Comparison of ENCODE assay signal across 24 mouse cellular contexts in the genomic region with DNA sequence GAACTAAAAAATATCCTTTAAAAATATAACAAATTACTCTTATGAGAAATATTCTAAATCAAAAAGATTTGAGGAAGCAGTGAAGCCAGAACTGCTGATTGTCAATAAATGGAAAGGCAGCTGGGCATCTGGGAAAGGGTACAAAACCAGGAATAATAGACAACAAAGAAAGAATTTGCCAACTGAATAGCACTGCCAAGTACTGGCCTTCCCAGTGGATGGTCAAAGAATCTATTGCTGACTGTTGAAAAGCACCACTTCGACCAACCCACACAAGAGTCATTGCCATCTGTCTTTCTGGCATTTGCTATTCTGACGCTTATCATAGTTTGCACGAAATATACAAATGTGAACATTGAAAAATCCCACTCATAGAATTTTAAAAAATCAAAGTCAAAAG.
DNase-seq lines count a peak whose midpoint lies in the region; ATAC-seq and TF ChIP-seq lines count a peak whose summit lies in the region.
"Had no signal": no experiment of that assay in that cellular context is flagged by ENCODE, and none has a peak within 500 bp of the region (broad histone marks: within the 10 kb centered on the region; RNA-seq: fewer than 3 reads in every experiment).

No protein-coding gene starts in this region.

- 82% methylated on average over 3 of the region's 3 CpGs for WGBS in midbrain, embryonic 14.5 days
- WGBS in midbrain, embryonic 16.5 days, result 82% methylated on average over 3 of the region's 3 CpGs
- WGBS in liver, embryonic 12.5 days (ENCODE audit: insufficient replicate concordance), result 68% methylated on average over 3 of the region's 3 CpGs

- H3K27ac ChIP-seq in midbrain, embryonic 14.5 days (replicated peaks; ENCODE audit: low read depth, low read length), result no peak overlapping the region
- no peak overlapping the region for H3K27ac ChIP-seq in midbrain, embryonic 16.5 days (ENCODE audit: low read length)
- H3K27ac ChIP-seq in layer of hippocampus, adult 2 months, result no peak overlapping the region
- no peak overlapping the region for H3K27ac ChIP-seq in liver, embryonic 12.5 days
- H3K27ac ChIP-seq: forebrain, embryonic 10.5 days; heart, embryonic 13.5 days; macrophage; midbrain, embryonic 10.5 days had no signal

- H3K9ac ChIP-seq in midbrain, embryonic 14.5 days (replicated peaks; ENCODE audit: low read length), result no peak overlapping the region
- H3K9ac ChIP-seq in midbrain, embryonic 16.5 days (ENCODE audit: low read depth, low read length), result no peak overlapping the region
- H3K9ac ChIP-seq in liver, embryonic 12.5 days, result no peak overlapping the region
- H3K9ac ChIP-seq: heart, embryonic 13.5 days; liver, postnatal 0 days had no signal

- no peaks in the 10 kb centered on the region for H3K9me3 ChIP-seq in midbrain, embryonic 14.5 days (ENCODE audit: control insufficient read depth, low read length)
- H3K9me3 ChIP-seq in midbrain, embryonic 16.5 days (replicated peaks; ENCODE audit: control insufficient read depth, low read length, poor library complexity, severe bottlenecking), result no peaks in the 10 kb centered on the region
- no peaks in the 10 kb centered on the region for H3K9me3 ChIP-seq in liver, embryonic 12.5 days (replicated peaks)
- H3K9me3 ChIP-seq: forebrain, embryonic 10.5 days; heart, embryonic 13.5 days; midbrain, embryonic 10.5 days had no signal

- H3K4me1 ChIP-seq in midbrain, embryonic 14.5 days (ENCODE audit: control insufficient read depth, insufficient read depth, low read length), result no peaks in the 10 kb centered on the region
- no peaks in the 10 kb centered on the region for H3K4me1 ChIP-seq in midbrain, embryonic 16.5 days (ENCODE audit: control insufficient read depth, insufficient read depth, low read length)
- H3K4me1 ChIP-seq in liver, embryonic 12.5 days, result no peaks in the 10 kb centered on the region
- H3K4me1 ChIP-seq: forebrain, embryonic 10.5 days; heart, embryonic 13.5 days; midbrain, embryonic 10.5 days had no signal

- no peaks in the 10 kb centered on the region for H3K27me3 ChIP-seq in midbrain, embryonic 14.5 days (ENCODE audit: control insufficient read depth, insufficient read depth, low read length)
- H3K27me3 ChIP-seq in midbrain, embryonic 16.5 days (ENCODE audit: control insufficient read depth, insufficient read depth, low read depth, low read length), result no peaks in the 10 kb centered on the region
- no peaks in the 10 kb centered on the region for H3K27me3 ChIP-seq in liver, embryonic 12.5 days (replicated peaks)
- H3K27me3 ChIP-seq: heart, embryonic 13.5 days; Patski had no signal

- DNase-seq in cerebellum, postnatal 14 days, result peak; percentile 9 to 37
- DNase-seq in cerebellum, adult 9-10 months, result no peak
- DNase-seq in midbrain, embryonic 14.5 days, result peak; percentile 0
- DNase-seq in layer of hippocampus, adult 2 months (ENCODE audit: low spot score in 2 of 2), result peak; percentile 9 to 17
- peak; percentile 1 to 2 for DNase-seq in layer of hippocampus, postnatal 36 days
- DNase-seq in retina, postnatal 1 day, result no peak
- DNase-seq: adrenal gland, postnatal 36 days; gastrocnemius, postnatal 10 days; heart, adult 11 months; heart, postnatal 14 days; kidney, postnatal 36 days; liver, postnatal 0 days; thymus, adult 18-20 months; thymus, postnatal 36 days had no signal

- no peak for TF ChIP-seq CTCF in layer of hippocampus, adult 2 months (conservative IDR thresholded peaks at IDR 0.05)

- H3K4me3 ChIP-seq in midbrain, embryonic 14.5 days (replicated peaks; ENCODE audit: low read depth, low read length), result no peak overlapping the region
- no peak overlapping the region for H3K4me3 ChIP-seq in midbrain, embryonic 16.5 days (ENCODE audit: low read depth, low read length)
- H3K4me3 ChIP-seq in layer of hippocampus, adult 2 months, result no peak overlapping the region
- H3K4me3 ChIP-seq in liver, embryonic 12.5 days, result no peak overlapping the region
- H3K4me3 ChIP-seq: forebrain, embryonic 10.5 days; heart, embryonic 13.5 days; midbrain, embryonic 10.5 days had no signal

- no peak overlapping the region for H3K4me2 ChIP-seq in midbrain, embryonic 14.5 days (ENCODE audit: low read length)
- no peak overlapping the region for H3K4me2 ChIP-seq in midbrain, embryonic 16.5 days (ENCODE audit: low read length)
- H3K4me2 ChIP-seq in liver, embryonic 12.5 days, result no peak overlapping the region
- H3K4me2 ChIP-seq: heart, embryonic 13.5 days had no signal

- ATAC-seq in midbrain, embryonic 14.5 days (ENCODE audit: low FRiP score, low TSS enrichment), result no peak
- ATAC-seq in midbrain, embryonic 16.5 days, result no peak
- no peak for ATAC-seq in liver, embryonic 12.5 days
- ATAC-seq: CD4-positive, CD25-positive, alpha-beta regulatory T cell, adult 4 months; intestine, postnatal 0 days; liver, postnatal 0 days; lung, postnatal 0 days; Patski had no signal

- no peaks in the 10 kb centered on the region for H3K36me3 ChIP-seq in midbrain, embryonic 14.5 days (ENCODE audit: control insufficient read depth, insufficient read depth, low read length)
- H3K36me3 ChIP-seq in midbrain, embryonic 16.5 days (ENCODE audit: control insufficient read depth, insufficient read depth, low read length), result no peaks in the 10 kb centered on the region
- H3K36me3 ChIP-seq in liver, embryonic 12.5 days, result no peaks in the 10 kb centered on the region
- H3K36me3 ChIP-seq: forebrain, embryonic 10.5 days; heart, embryonic 13.5 days; midbrain, embryonic 10.5 days had no signal

Comparison
In these comparisons a context has a peak if more than half of its experiments do, and no peak if none do; other contexts are left out.
1. DNase-seq: peak in cerebellum, postnatal 14 days (2 of 2), midbrain, embryonic 14.5 days (single experiment), layer of hippocampus, adult 2 months (2 of 2) and layer of hippocampus, postnatal 36 days (2 of 2); none in cerebellum, adult 9-10 months (single experiment) and retina, postnatal 1 day (single experiment).